Mouse (Mus musculus): ENCODE measurements around the gene Vmn1r10.

Vmn1r10 gene

GRCm38 (mm10) chr6:57109154-57109553, at the start of gene Vmn1r10:
Gene Vmn1r10, plus strand, starts transcription at chr6:57109454.
- DNase-seq (ENCODE audit: low spot score in 2 of 2) = no peak

- DNase-seq (ENCODE audit: low spot score in 2 of 2) = no peak
Observed at GRCm38 (mm10) chr6:57063730-57064129, 45.5 kb upstream of the Vmn1r10 start.

- DNase-seq (ENCODE audit: low spot score in 2 of 2) = no peak
Observed at GRCm38 (mm10) chr6:57066487-57066886, 42.8 kb upstream of the Vmn1r10 start, which contains the start of gene Vmn1r9. Gene Vmn1r9, plus strand, starts transcription at chr6:57066787.

- DNase-seq (ENCODE audit: low spot score in 2 of 2) = no peak
Observed at GRCm38 (mm10) chr6:57106358-57106757, 2.9 kb upstream of the Vmn1r10 start.

GRCm38 (mm10) chr6:57133155-57133554, 23.9 kb downstream of the Vmn1r10 start, which contains the start of gene Vmn1r11:
Gene Vmn1r11, plus strand, starts transcription at chr6:57133455.
- no peak for DNase-seq (ENCODE audit: low spot score in 2 of 2)

GRCm38 (mm10) chr6:57156619-57157018, 47.4 kb downstream of the Vmn1r10 start, which contains the start of gene Vmn1r12:
Gene Vmn1r12, plus strand, starts transcription at chr6:57156919.
- DNase-seq (ENCODE audit: low spot score in 2 of 2) = no peak
